Mouse (Mus musculus) CH12.LX (cell line): ENCODE results near the gene A830018L16Rik.

Experiments used
- CTCF ChIP-seq, 2 experiments: IDR thresholded peaks in 1 of 2; conservative IDR thresholded peaks in 1 of 2; 2 replicates each; pipeline ENCODE4 v1.5.1; 2011 to 2012; ENCODE audit warnings: low read depth in 2 of 2, low read length in 2 of 2, improper control_type of control experiment in 1 of 2, inconsistent platforms in 1 of 2, mild to moderate bottlenecking in 1 of 2, moderate library complexity in 1 of 2
- EP300 ChIP-seq: IDR thresholded peaks from 2 replicates; pipeline ENCODE4 v1.6.1; 2011; ENCODE audit warnings: low read length, improper control_type of control experiment
- GABPA ChIP-seq: IDR thresholded peaks from 2 replicates; pipeline ENCODE4 v1.6.1; 2012; ENCODE audit warnings: low read depth, low read length, improper control_type of control experiment, inconsistent platforms; ENCODE audit not compliant: insufficient replicate concordance
- POLR2A ChIP-seq: IDR thresholded peaks from 2 replicates; pipeline ENCODE4 v1.6.1; 2011; ENCODE audit warnings: low read depth, mild to moderate bottlenecking, improper control_type of control experiment, low read length
- TCF12 ChIP-seq: IDR thresholded peaks from 2 replicates; pipeline ENCODE4 v1.6.1; 2014; ENCODE audit warnings: low read depth, mild to moderate bottlenecking, inconsistent platforms, low read length, improper control_type of control experiment
- USF1 ChIP-seq: IDR thresholded peaks from 2 replicates; pipeline ENCODE4 v1.6.1; 2014; ENCODE audit warnings: low read depth, mild to moderate bottlenecking, inconsistent platforms, low read length, improper control_type of control experiment
- ZC3H11A ChIP-seq: IDR thresholded peaks from 2 replicates; pipeline ENCODE4 v1.6.1; 2012; ENCODE audit warnings: low read depth, mild to moderate bottlenecking, inconsistent platforms, low read length, improper control_type of control experiment

DNA sequence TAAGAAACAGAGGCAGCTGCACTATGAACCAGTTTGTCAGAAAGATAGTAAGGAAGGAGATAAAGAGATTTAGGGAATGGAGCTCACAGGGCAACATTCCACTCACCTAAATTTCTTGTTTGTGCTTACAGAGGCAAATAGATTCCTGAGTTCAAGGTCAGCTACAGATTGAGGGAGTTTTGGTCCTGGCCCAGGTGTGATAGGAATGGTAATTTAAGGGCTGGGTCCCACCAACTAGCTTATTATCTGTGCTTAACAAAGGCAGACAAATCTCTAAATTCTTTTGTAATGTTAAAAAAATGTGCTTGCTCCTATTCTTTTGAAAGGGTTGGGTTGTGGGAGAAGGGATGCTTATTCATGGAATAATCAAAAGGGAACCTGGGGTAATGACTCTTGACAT, 87.7 kb downstream of the A830018L16Rik start:
- TF ChIP-seq POLR2A (no peak), GABPA (no peak), CTCF (conservative IDR thresholded peaks at IDR 0.05 in 1 of 2, IDR thresholded peaks at IDR 0.05 in 1 of 2; ENCODE audit: low read depth in 2 of 2, low read length in 2 of 2) (no peak), EP300 (no peak), USF1 (no peak), ZC3H11A (no peak), TCF12 (no peak)
